Mouse (Mus musculus) stomach, postnatal 0 days (tissue): ENCODE data around the gene Tubb4b. TPM values are rescaled to one million over a fixed set of nuclear protein-coding genes. Genes with fewer than 3 reads are reported as not detected.
"Not testable (repeated sequence)": the region's sequence is repeated elsewhere in the genome, so short reads cannot be mapped to it uniquely, and the experiment has no call there.

Source experiments
- ATAC-seq: fragments of 200-750 bp; cut with Nextera tagmentation; 2 replicates; pipeline ENCODE4 v1.8.0; 2017; ENCODE audit not compliant: low FRiP score, low TSS enrichment
- DNase-seq: peaks from one replicate; pipeline ENCODE4 v3.0.0-alpha.2; 2016; ENCODE audit warnings: low spot score
- H3K27ac ChIP-seq: fragments of 300-500 bp; sonication (generic); replicated peaks from 2 replicates; pipeline ENCODE4 v1.5.1; 2014; ENCODE audit warnings: mild to moderate bottlenecking, control low read depth
- H3K27me3 ChIP-seq: fragments of 300-500 bp; sonication (generic); 2 replicates; pipeline ENCODE4 v1.6.1; 2014; ENCODE audit warnings: low read length; ENCODE audit not compliant: control insufficient read depth, insufficient read depth
- H3K36me3 ChIP-seq: fragments of 300-500 bp; sonication (generic); 2 replicates; pipeline ENCODE4 v1.6.1; 2014; ENCODE audit warnings: low read length, mixed read lengths; ENCODE audit not compliant: control insufficient read depth, insufficient read depth
- H3K4me1 ChIP-seq: fragments of 300-500 bp; sonication (generic); replicated peaks from 2 replicates; pipeline ENCODE4 v1.6.1; 2014; ENCODE audit warnings: antibody characterized with exemption; ENCODE audit not compliant: control insufficient read depth, insufficient read depth
- H3K4me2 ChIP-seq: fragments of 300-500 bp; sonication (generic); replicated peaks from 2 replicates; pipeline ENCODE4 v1.6.1; 2014; ENCODE audit warnings: low read depth, mild to moderate bottlenecking, control low read depth, moderate library complexity
- H3K4me3 ChIP-seq: fragments of 300-500 bp; sonication (generic); 2 replicates; pipeline ENCODE4 v1.5.1; 2014; ENCODE audit warnings: low read depth, low read length, control low read depth
- H3K9ac ChIP-seq: fragments of 300-500 bp; sonication (generic); 2 replicates; pipeline ENCODE4 v1.6.1; 2014; ENCODE audit warnings: mild to moderate bottlenecking, low read length, control low read depth, mixed read lengths
- H3K9me3 ChIP-seq: fragments of 300-500 bp; sonication (generic); 2 replicates; pipeline ENCODE4 v1.6.1; 2016; ENCODE audit warnings: low read length; ENCODE audit not compliant: control insufficient read depth
- CTCF ChIP-seq: IDR thresholded peaks from 2 replicates; pipeline ENCODE4 v1.5.1; 2016; ENCODE audit warnings: antibody characterized with exemption, low read depth, mild to moderate bottlenecking, moderate library complexity
- EP300 ChIP-seq: optimal IDR thresholded peaks from 2 replicates; pipeline ENCODE3; 2016; ENCODE audit warnings: antibody characterized with exemption
- WGBS: fragments of 180-500 bp; shearing (Covaris S2); extraction: QIAGEN DNeasy Blood & Tissue Kit; methylation state at CpG from one replicate; pipeline ENCODE4 v1.1.7; 2014; 5-methylcytosine and 5-hydroxymethylcytosine counted together
- polyA plus RNA-seq: library from polyadenylated mRNA; unstranded; fragments of >200 nt; fragmentation: Nextera tagmentation; extraction: Ambion mirVana; gene quantifications from 2 replicates; pipeline ENCODE4 v1.2.1, GENCODE M21; 2015

The Tubb4b gene
- polyA plus RNA-seq, 1 experiment from 2014 or later: 486 TPM

DNA sequence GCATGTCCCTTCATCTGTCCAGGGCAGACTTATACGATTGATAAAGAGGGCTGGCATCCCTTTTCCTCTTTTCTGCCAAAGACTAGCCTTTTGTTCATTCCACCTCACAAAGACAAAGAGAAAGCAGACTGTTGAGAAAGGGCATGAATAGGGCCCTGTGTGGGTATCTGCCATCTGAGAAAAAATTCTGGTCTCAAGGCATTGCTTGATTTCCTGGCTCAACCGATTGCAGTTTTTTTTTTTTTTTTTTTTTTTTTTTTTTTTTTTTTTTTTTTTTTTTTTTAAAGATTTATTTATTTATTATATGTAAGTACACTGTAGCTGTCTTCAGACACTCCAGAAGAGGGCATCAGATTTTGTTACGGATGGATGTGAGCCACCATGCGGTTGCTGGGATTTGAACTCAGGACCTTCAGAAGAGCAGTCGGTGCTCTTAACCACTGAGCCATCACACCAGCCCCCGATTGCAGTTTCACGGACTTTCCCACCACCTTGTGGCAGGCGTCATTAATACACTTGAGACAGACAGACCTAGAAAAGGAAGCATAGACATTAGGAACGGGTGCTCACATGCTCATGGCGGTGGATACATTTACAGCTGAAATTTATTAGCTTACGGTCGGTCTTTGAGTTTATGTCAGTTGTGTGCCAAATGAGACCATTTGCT is 32.1 kb upstream of the Tubb4b start:
- ATAC-seq, H3K27me3 ChIP-seq, H3K4me1 ChIP-seq, H3K9me3 ChIP-seq, H3K36me3 ChIP-seq: not testable (repeated sequence)
- H3K27ac ChIP-seq: peak overlapping the region; percentile 92; the same call in 1 of the 2 replicates
- peak overlapping the region; percentile 89 for H3K4me2 ChIP-seq
- TF ChIP-seq CTCF: peak; percentile 70
- 50% methylated on average over 11 of the region's 12 CpGs for WGBS
- peak overlapping the region; percentile 93; the same call in 1 of the 2 replicates for H3K9ac ChIP-seq
- H3K4me3 ChIP-seq: peak overlapping the region; percentile 99
- peak; percentile 76 for DNase-seq

DNA sequence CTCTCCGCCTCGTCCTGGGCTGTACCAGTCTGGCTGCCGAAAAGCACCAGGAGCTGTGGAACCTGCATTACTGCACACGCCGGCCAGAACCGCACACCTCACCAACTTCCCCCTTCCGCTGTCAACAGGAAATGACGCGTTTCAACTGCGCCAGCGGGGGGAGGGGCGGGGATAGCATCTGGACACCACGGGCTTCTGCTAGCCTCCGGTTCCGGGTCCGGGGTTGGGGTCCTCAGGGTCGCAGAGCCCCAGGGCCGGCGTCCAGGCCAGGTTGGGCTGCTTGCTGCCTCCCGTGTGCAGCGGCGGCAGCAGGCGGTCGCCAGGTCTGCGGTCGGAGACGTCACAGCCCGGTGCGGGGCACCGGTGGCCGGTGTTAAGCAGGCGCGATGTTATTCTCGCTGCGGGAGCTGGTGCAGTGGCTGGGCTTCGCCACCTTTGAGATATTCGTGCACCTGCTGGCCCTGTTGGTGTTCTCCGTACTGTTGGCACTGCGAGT is 30.8 kb upstream of the Tubb4b start, which contains the start of gene Tmem203:
Gene Tmem203 (plus strand): TSS at position 156 of the 496 bp plus-strand sequence.
- DNase-seq (peak; percentile 96), ATAC-seq (peak; percentile 90)
- H3K9me3 ChIP-seq: no peaks in the 10 kb centered on the region
- no peaks in the 10 kb centered on the region for H3K4me1 ChIP-seq
- H3K36me3 ChIP-seq: peaks cover 6% of the 10 kb centered on the region; the same call in 1 of the 2 replicates
- WGBS: under 1% methylated on average over 38 of the region's 39 CpGs
- no peaks in the 10 kb centered on the region for H3K27me3 ChIP-seq
- peak within 1 kb of the TSS; percentile 92 for H3K27ac ChIP-seq
- TF ChIP-seq EP300: peak; percentile 37
- TF ChIP-seq CTCF: no peak
- peak within 1 kb of the TSS; percentile 93 for H3K9ac ChIP-seq
- H3K4me2 ChIP-seq: peak within 1 kb of the TSS; percentile 89
- H3K4me3 ChIP-seq: peak within 1 kb of the TSS; percentile 99

DNA sequence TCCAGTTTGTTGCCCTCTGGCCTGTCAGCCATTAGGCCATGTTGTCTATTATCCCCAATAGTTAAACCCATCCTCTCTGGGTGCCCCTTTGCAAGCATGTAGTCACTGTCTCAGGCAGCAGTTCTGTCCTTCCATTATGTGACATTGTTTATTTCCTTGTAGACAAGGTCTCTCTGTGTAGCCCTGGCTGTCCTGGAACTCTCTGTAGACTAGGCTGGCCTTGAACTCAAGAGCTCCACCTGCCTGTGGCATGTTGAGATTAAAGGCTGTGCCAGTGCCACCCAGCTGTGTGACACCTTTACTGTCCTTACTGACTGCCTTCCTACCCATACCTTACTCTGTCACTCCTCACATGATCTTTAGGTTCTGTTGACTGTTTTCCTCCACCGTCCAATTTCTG is 27.8 kb upstream of the Tubb4b start:
- Histone ChIP-seq H3K4me3 (no peak overlapping the region), H3K4me2 (no peak overlapping the region), H3K27me3 (no peaks in the 10 kb centered on the region), H3K9ac (no peak overlapping the region), H3K36me3 (peaks cover 18% of the 10 kb centered on the region), H3K4me1 (no peaks in the 10 kb centered on the region), H3K9me3 (no peaks in the 10 kb centered on the region), H3K27ac (no peak overlapping the region)
- peak; percentile 11; the same call in 1 of the 2 replicates for ATAC-seq
- peak; percentile 50 for DNase-seq
- WGBS: 85% methylated on average over 1 of the region's 1 CpGs
- no peak for TF ChIP-seq EP300
- TF ChIP-seq CTCF: peak; percentile 72

DNA sequence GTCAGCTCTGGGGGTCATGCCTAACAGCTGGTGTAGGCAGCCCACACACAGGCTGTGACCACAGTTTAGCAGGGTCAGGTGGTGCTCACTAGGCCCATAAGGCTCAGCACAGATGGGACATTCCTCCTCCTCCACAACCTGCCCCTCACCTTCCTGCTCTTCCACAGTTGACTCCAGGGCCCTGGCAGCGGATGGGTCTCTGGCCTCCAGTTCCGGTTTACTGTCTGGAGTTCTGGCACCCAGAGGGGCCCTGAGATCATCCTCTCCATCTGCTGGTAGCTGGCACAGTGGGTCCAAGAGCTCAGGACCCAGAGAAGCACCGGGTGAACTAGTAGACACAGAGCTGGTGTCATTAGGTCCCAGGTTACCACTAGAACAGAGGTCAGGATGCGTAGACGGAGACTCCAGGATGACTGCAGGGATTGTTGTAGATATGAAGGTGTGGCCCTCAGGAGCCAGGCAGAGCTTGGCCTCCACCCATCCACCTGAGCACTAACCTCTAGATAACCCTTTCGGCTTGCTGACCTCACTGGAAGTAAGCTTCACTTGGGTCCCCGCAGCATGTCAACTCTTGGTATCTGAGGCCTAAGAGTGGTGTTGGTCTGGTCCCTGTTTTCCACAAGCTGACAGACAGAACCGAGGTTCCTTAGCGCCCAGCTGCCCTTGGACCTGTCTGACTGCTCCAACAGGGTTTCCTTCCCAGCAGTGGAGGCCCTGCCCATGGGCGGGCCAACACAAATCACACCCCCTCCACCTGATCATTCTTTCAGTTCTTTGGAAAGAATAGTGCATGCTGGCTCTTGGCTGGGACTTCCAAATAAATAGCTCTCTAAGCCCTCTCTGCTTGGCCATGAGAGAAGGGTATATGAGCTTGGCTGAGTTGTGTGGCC is 21.9 kb upstream of the Tubb4b start, which contains the start of gene AL732309.1:
Gene AL732309.1 (minus strand): TSS at position 681 of the 890 bp plus-strand sequence.
- H3K9ac ChIP-seq: peak within 1 kb of the TSS; percentile 24

DNA sequence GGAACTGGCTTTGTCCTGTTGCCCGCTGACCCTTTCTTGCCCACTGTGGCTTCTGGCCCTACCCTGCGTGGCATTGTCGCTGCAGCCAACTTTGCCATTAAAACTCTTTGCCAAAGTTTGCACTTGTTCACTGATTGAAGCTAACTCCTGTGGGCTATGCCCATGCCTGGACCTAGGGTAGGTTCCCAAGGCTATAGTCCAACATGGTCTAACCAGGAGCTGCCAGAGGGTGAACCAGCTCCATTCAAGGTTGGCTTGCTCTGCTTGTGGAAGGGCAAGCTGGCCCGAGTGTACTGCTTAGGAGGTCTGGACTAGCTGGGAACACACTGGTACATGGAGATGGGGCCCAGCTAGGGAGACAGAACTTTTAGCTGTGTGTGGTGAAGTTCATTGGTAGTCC is 19.6 kb upstream of the Tubb4b start:
- 86% methylated on average over 4 of the region's 4 CpGs for WGBS
- Histone ChIP-seq H3K27ac (no peak overlapping the region), H3K36me3 (peaks cover 8% of the 10 kb centered on the region; the same call in 1 of the 2 replicates)

More for the DNA sequence above, 21.9 kb upstream of the Tubb4b start, which contains the start of gene AL732309.1:
- peak within 1 kb of the TSS; percentile 35 for H3K4me2 ChIP-seq
- H3K4me3 ChIP-seq: 0 out of 2 replicates have a peak within 1 kb of the TSS, but pooled peaks have one; percentile 8
- TF ChIP-seq EP300 (peak; percentile 63), CTCF (no peak)
- WGBS: 65% methylated on average over 10 of the region's 10 CpGs
- H3K4me1 ChIP-seq: peaks cover 4% of the 10 kb centered on the region
- no peaks in the 10 kb centered on the region for H3K27me3 ChIP-seq
- H3K27ac ChIP-seq: peak within 1 kb of the TSS; percentile 87
- DNase-seq (peak; percentile 82), ATAC-seq (peak; percentile 78)
- H3K36me3 ChIP-seq: peaks cover 17% of the 10 kb centered on the region
- no peaks in the 10 kb centered on the region for H3K9me3 ChIP-seq

More for the DNA sequence above, 19.6 kb upstream of the Tubb4b start:
- Histone ChIP-seq H3K4me2 (no peak overlapping the region), H3K27me3 (no peaks in the 10 kb centered on the region), H3K9ac (no peak overlapping the region), H3K4me3 (no peak overlapping the region), H3K9me3 (no peaks in the 10 kb centered on the region), H3K4me1 (peaks cover 7% of the 10 kb centered on the region)
- ATAC-seq (no peak), DNase-seq (no peak)
- TF ChIP-seq CTCF (no peak), EP300 (no peak)
